In genomic region chr10:20149121-20149834, GRCm38 (mm10) we compare ENCODE assay signal across 8 mouse cellular contexts. TPM values are rescaled to one million over a fixed set of nuclear protein-coding genes. Genes with fewer than 3 reads are reported as not detected.
DNase-seq lines count a peak whose midpoint lies in the region; ATAC-seq lines count a peak whose summit lies in the region.

No protein-coding gene starts in this region.

- H3K4me2 ChIP-seq in hindbrain, embryonic 12.5 days (replicated peaks) = peak overlapping the region; percentile 96

- peak; percentile 66 for DNase-seq in ZHBTc4 (ENCODE audit: low read depth, low spot score)
- DNase-seq in cerebellum, postnatal 10 days = peak; percentile 73 to 74
- DNase-seq in frontal cortex, postnatal 14 days (ENCODE audit: low spot score in 2 of 2) = peak; percentile 53 to 64
- peak; percentile 36 to 39 for DNase-seq in layer of hippocampus, postnatal 25 days (ENCODE audit: extremely low spot score in 1 of 2, low spot score in 1 of 2)
- DNase-seq in lung, postnatal 4 days = peak; percentile 49 to 58
- DNase-seq in retina, embryonic 14.5 days (ENCODE audit: low spot score) = peak; percentile 66

- H3K9ac ChIP-seq in hindbrain, embryonic 12.5 days = peak overlapping the region; percentile 58

- H3K27ac ChIP-seq in hindbrain, embryonic 12.5 days = no peak overlapping the region

- WGBS in hindbrain, embryonic 12.5 days = under 1% methylated on average over 69 of the region's 74 CpGs

- H3K36me3 ChIP-seq in hindbrain, embryonic 12.5 days = no peaks in the 10 kb centered on the region

- no peaks in the 10 kb centered on the region for H3K9me3 ChIP-seq in hindbrain, embryonic 12.5 days (replicated peaks)

- H3K4me1 ChIP-seq in hindbrain, embryonic 12.5 days = peaks cover 9% of the 10 kb centered on the region

- H3K27me3 ChIP-seq in hindbrain, embryonic 12.5 days = peaks cover 45% of the 10 kb centered on the region

- ATAC-seq in hindbrain, embryonic 12.5 days (ENCODE audit: low FRiP score) = peak; percentile 78
- ATAC-seq in activated CD4-positive, CD25-positive, alpha-beta regulatory T cell, adult 4 months = no peak

- H3K4me3 ChIP-seq in hindbrain, embryonic 12.5 days = peak overlapping the region; percentile 75

RNA-seq across cellular contexts. Expression of gene Map7, which starts 1.0 kb away (rescaled TPM):
- polyA plus RNA-seq in hindbrain, embryonic 12.5 days (2016; fragmentation: Nextera tagmentation; extraction: Ambion mirVana) = 10.5 and 12.3 TPM in 2 replicates
- total RNA-seq in layer of hippocampus, postnatal 25 days (2021) = 100 to 1,000 TPM in 1 of 2 experiments, 10 to 100 TPM in 1; 90.6 to 102 TPM
- 1 to 10 TPM; 4.8 to 5.2 TPM for polyA plus RNA-seq in activated CD4-positive, CD25-positive, alpha-beta regulatory T cell, adult 4 months (2017; shearing (Covaris generic))
